Mouse (Mus musculus): ENCODE measurements around the gene Foxn3.

- no peak for TF ChIP-seq CTCF (IDR thresholded peaks at IDR 0.05; ENCODE audit: low read depth, low read length)
- TF ChIP-seq POLR2A (IDR thresholded peaks at IDR 0.05; ENCODE audit: insufficient read depth, low read length) = no peak
Observed at GRCm38 (mm10) chr12:99375426-99375825, 188.0 kb downstream of the Foxn3 start.

All from ES-Bruce4 (cell line).